Mouse (Mus musculus) megakaryocyte, adult 5-6 weeks (primary cell): ENCODE measurements at regions not wholly inside any gene's neighbourhood (a gene's known extent, or its start where the extent isn't known, plus 50 kb on each side); places are given as distances from the start of the nearest gene placed in this dataset.
"Not testable (repeated sequence)": the region's sequence is repeated elsewhere in the genome, so short reads cannot be mapped to it uniquely, and the experiment has no call there.

Experiments used
- ATAC-seq: 2 replicates; pipeline ENCODE4 v1.8.0; 2016; ENCODE audit warnings: mild to moderate bottlenecking, inconsistent platforms; ENCODE audit not compliant: poor library complexity, severe bottlenecking

GRCm38 (mm10) chr16:50533881-50534280 is 57.1 kb downstream of the Ccdc54 start:
- 0 out of 2 replicates have a peak, but pooled peaks have one; percentile 19 for ATAC-seq

- peak; percentile 76 for ATAC-seq
These were observed 61.2 kb downstream of the Ccdc54 start for GRCm38 (mm10) chr16:50529511-50530416.

- peak; percentile 56 for ATAC-seq
These were observed 62.1 kb downstream of the Ccdc54 start for GRCm38 (mm10) chr16:50528677-50529510.

GRCm38 (mm10) chr16:50528355-50528676 is 62.6 kb downstream of the Ccdc54 start:
- peak; percentile 5; the same call in 1 of the 2 replicates for ATAC-seq

- ATAC-seq: not testable (repeated sequence)
These were observed 64.0 kb downstream of the Ccdc54 start for GRCm38 (mm10) chr16:50526930-50527329.

GRCm38 (mm10) chr16:50525934-50526366 is 65.0 kb downstream of the Ccdc54 start:
- ATAC-seq: no peak

- no peak for ATAC-seq
These were observed 65.5 kb downstream of the Ccdc54 start for GRCm38 (mm10) chr16:50525504-50525903.

- peak; percentile 21; the same call in 1 of the 2 replicates for ATAC-seq
These were observed 71.3 kb downstream of the Ccdc54 start for GRCm38 (mm10) chr16:50519610-50520009.

- ATAC-seq: no peak
These were observed 74.4 kb downstream of the Ccdc54 start for GRCm38 (mm10) chr16:50516579-50516978.

- no peak for ATAC-seq
These were observed 75.9 kb downstream of the Ccdc54 start for GRCm38 (mm10) chr16:50515039-50515438.

GRCm38 (mm10) chr16:50512080-50512479 is 78.9 kb downstream of the Ccdc54 start:
- no peak for ATAC-seq

GRCm38 (mm10) chr16:50509529-50509895 is 77.3 kb upstream of the Bbx start:
- ATAC-seq: no peak

GRCm38 (mm10) chr16:50508673-50509528 is 76.7 kb upstream of the Bbx start:
- no peak for ATAC-seq

- ATAC-seq: no peak
These were observed 72.4 kb upstream of the Bbx start for GRCm38 (mm10) chr16:50504619-50505018.

GRCm38 (mm10) chr16:50498909-50499308 is 66.7 kb upstream of the Bbx start:
- no peak for ATAC-seq

- ATAC-seq: no peak
These were observed 61.5 kb upstream of the Bbx start for GRCm38 (mm10) chr16:50493662-50494061.

- ATAC-seq: no peak
These were observed 57.1 kb upstream of the Bbx start for GRCm38 (mm10) chr16:50489244-50489643.

GRCm38 (mm10) chr16:50482360-50482786 is 50.2 kb upstream of the Bbx start:
- peak; percentile 45 for ATAC-seq
